Mouse (Mus musculus): ENCODE data around the gene Abca9. TPM values are rescaled to one million over a fixed set of nuclear protein-coding genes. Genes with fewer than 3 reads are reported as not detected.

The Abca9 gene
- polyA plus RNA-seq, 1 experiment from 2014 or later: 0.84 TPM

Other genes starting within 250 kb of the Abca9 start
- gene Abca8b, start 172.4 kb downstream of the Abca9 start, polyA plus RNA-seq (2014; fragmentation: Nextera tagmentation; extraction: Ambion mirVana): 6.1 TPM in 2 replicates
- gene Abca8a, start 72.2 kb downstream of the Abca9 start, polyA plus RNA-seq (2014; fragmentation: Nextera tagmentation; extraction: Ambion mirVana): 0.10 and 0.56 TPM in 2 replicates
- 3.5 and 4.5 TPM in 2 replicates for gene Abca6, start 83.6 kb upstream of the Abca9 start, polyA plus RNA-seq (2014; fragmentation: Nextera tagmentation; extraction: Ambion mirVana)
- 0.79 and 1.5 TPM in 2 replicates for gene Abca5, start 169.5 kb upstream of the Abca9 start, polyA plus RNA-seq (2014; fragmentation: Nextera tagmentation; extraction: Ambion mirVana)
- 14.8 and 15.0 TPM in 2 replicates for gene Map2k6, start 230.9 kb upstream of the Abca9 start, polyA plus RNA-seq (2014; fragmentation: Nextera tagmentation; extraction: Ambion mirVana)